Mouse (Mus musculus): ENCODE results near the gene Ubac2. TPM values are rescaled to one million over a fixed set of nuclear protein-coding genes. Genes with fewer than 3 reads are reported as not detected.
"Not testable (repeated sequence)": the region's sequence is repeated elsewhere in the genome, so short reads cannot be mapped to it uniquely, and the experiment has no call there.

Ubac2 gene
- polyA plus RNA-seq (2015; fragmentation: Nextera tagmentation; extraction: Ambion mirVana), result 51.1 and 52.7 TPM in 2 replicates

DNA sequence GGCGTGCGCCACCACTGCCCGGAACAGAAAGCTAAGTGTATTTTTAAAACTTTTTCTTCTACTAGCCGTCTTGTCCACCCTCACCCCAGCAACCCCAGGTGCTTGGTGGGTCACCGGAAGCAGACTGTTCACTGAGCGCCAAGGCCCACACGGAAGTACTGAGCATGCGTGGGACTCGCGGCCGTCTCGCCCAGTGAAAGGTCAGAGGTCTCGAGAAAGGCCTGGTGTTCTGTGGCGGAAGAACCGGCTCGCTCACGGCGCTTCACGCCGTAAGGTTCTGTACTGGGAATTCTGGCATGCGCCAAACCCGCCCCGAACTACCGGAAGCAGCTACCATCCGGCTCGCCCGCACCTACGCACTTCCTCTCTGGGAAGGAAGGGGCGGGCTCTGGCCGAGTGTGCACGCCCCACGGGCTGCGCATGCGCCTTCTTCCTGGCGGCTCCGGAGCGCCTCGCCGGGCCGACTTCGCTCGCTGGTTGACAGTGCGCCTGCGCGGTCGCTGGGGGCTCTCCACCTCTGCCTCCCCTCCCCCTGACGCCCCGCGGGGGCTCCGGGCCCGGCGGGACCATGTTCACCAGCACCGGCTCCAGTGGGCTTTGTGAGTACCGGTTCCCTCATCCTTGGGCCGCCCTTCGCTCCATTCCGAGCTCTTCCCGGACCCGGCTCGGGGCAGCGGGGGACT is at the start of gene Ubac2:
TSS of gene Ubac2 (plus strand) at position 445 of the 683 bp plus-strand sequence.
- peaks cover 20% of the 10 kb centered on the region for H3K4me1 ChIP-seq (replicated peaks)
- peak within 1 kb of the TSS; percentile 90 for H3K9ac ChIP-seq
- H3K4me2 ChIP-seq, result peak within 1 kb of the TSS; percentile 95
- no peaks in the 10 kb centered on the region for H3K36me3 ChIP-seq
- peak; percentile 99 for ATAC-seq (ENCODE audit: low FRiP score, low read depth)
- 0% methylated on average over 55 of the region's 61 CpGs for WGBS
- H3K9me3 ChIP-seq, result no peaks in the 10 kb centered on the region
- H3K27ac ChIP-seq (replicated peaks), result peak within 1 kb of the TSS; percentile 91
- H3K4me3 ChIP-seq, result peak within 1 kb of the TSS; percentile 73
- peaks cover 4% of the 10 kb centered on the region; the same call in 1 of the 2 replicates for H3K27me3 ChIP-seq

DNA sequence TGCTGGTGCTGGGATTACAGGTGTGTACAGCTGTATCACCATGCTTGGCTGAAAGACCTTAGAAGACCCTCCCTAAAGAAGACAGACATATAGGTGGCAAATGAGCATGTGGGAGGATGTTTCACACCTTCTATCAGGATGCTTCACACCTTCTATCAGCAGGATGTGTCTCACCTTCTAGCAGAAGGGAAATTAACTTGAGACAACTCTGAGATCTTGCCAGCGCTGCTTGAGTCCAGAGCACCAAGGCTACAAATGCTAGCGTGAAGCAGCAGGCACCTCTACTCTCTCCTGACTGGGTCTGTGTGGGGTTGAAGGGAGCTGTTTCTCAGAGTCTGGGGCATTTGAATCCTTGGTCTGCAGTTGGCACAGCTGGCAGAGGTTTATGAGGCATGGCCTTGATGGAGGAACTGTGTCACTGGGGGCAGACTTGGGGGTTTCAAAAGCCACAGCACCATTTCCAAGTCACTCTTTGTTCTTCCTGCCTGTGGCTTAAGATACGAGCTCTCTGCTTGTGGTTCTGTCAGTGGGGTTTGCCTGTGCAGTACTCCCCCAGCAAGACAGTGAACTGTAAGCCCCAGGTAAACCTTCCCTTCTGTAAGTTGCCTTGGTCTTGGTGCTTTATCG is 48.5 kb upstream of the Ubac2 start:
- no peak overlapping the region for H3K4me3 ChIP-seq
- 91% methylated on average over 4 of the region's 4 CpGs for WGBS
- no peak for ATAC-seq (ENCODE audit: low FRiP score, low read depth)

DNA sequence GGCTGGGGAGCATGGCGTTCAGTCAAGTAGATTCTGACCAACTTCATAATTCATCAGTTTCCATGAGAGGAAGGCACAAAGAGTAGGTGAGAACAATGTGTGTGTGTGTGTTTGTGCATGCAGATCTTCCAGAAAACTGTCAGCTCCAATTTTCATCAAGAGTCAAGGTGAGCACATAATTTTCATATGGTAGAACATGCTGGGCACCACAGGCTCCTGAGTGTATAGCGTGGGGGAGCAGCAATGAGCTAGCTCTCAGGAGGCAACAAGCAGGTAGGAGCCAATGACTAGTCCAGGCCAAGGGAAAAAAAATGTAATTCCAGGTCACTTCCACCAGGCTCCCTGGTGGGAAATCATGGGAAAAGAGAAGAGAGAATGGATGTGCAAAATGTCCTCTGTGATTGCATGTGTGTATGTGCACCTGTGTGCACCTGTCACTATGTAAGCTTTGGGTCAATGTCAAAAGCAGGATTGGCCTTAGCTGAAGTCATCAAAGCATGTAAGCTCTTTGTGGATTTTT is 45.4 kb upstream of the Ubac2 start:
- Histone ChIP-seq H3K4me2 (no peak overlapping the region), H3K4me3 (no peak overlapping the region), H3K4me1 (replicated peaks) (no peaks in the 10 kb centered on the region), H3K9ac (no peak overlapping the region), H3K27ac (replicated peaks) (no peak overlapping the region), H3K36me3 (no peaks in the 10 kb centered on the region), H3K9me3 (0 out of 2 replicates have a peak, but pooled peaks cover 9% of the 10 kb centered on the region), H3K27me3 (no peaks in the 10 kb centered on the region)
- no peak for ATAC-seq (ENCODE audit: low FRiP score, low read depth)
- WGBS, result 87% methylated on average over 2 of the region's 2 CpGs

More for the DNA sequence above, 48.5 kb upstream of the Ubac2 start:
- Histone ChIP-seq H3K9ac (no peak overlapping the region), H3K36me3 (no peaks in the 10 kb centered on the region), H3K27me3 (no peaks in the 10 kb centered on the region), H3K4me1 (replicated peaks) (no peaks in the 10 kb centered on the region), H3K4me2 (no peak overlapping the region), H3K27ac (replicated peaks) (no peak overlapping the region), H3K9me3 (0 out of 2 replicates have a peak, but pooled peaks cover 9% of the 10 kb centered on the region)

DNA sequence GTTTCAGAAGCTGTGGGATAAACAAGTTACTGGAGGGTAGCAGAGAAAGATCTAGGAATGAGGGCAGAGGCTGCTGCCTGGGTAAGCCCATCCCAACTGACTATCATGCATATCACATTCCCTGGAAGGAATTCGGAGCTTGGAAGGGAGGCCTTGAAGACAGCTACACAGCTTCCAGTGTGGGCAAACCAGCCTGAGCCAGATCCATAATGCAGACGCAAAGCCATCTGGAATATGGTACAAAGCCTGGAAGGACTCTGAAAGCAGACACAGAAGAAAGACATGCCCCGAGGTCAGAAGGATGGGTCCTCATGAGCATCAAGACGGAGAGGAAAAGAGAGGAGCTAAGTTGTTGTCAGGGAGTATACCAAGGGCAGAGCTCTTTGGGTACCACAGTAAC is 40.3 kb upstream of the Ubac2 start:
- H3K4me3 ChIP-seq, result no peak overlapping the region
- ATAC-seq (ENCODE audit: low FRiP score, low read depth), result no peak
- no peaks in the 10 kb centered on the region for H3K4me1 ChIP-seq (replicated peaks)
- 90% methylated on average over 4 of the region's 4 CpGs for WGBS
- H3K4me2 ChIP-seq, result no peak overlapping the region
- H3K27me3 ChIP-seq, result no peaks in the 10 kb centered on the region
- no peak overlapping the region for H3K9ac ChIP-seq
- peaks cover 15% of the 10 kb centered on the region; the same call in 1 of the 2 replicates for H3K9me3 ChIP-seq
- H3K36me3 ChIP-seq, result no peaks in the 10 kb centered on the region
- H3K27ac ChIP-seq (replicated peaks), result no peak overlapping the region

DNA sequence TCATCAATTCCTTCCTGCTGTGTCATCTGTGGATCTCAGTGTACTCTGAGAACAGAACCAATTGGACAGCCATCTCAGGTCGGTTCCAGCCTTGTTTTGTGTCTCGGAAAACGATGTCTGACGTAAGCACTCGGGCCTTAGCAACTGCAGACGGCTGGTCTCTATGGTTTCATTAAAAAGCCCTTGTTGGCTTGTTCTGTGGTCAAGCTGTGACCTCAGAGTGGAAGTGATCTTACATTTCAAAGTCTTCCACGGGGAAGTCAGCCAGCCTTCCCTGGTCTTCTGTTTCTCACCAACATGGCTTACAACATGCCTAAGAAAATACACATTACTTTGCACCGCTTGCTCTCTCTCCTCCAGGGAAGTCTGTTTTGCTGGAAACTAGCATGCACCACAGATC is 38.2 kb upstream of the Ubac2 start:
- ATAC-seq (ENCODE audit: low FRiP score, low read depth), result no peak
- no peak overlapping the region for H3K4me3 ChIP-seq

DNA sequence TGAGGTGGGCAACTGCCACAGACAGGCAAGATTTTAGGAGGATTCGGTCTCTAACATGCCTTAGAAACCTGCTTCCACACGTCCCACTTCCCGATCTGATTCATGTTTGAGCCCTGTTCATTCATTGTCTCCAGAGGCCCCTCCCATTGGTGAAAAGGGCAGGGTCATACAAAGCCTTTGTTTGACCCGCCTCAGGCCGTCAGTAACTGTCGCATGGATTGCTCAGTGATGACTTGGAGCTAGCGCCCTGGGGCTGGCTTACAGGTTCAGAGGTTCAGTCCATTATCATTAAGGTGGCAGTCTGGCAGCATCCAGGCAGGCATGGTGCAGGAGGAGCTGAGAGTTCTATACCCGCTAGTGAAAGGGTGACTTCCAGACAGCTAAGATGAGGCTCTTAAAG is 33.9 kb upstream of the Ubac2 start:
- Histone ChIP-seq H3K4me3 (no peak overlapping the region), H3K4me1 (replicated peaks) (no peaks in the 10 kb centered on the region), H3K27me3 (no peaks in the 10 kb centered on the region), H3K36me3 (no peaks in the 10 kb centered on the region), H3K27ac (replicated peaks) (no peak overlapping the region), H3K4me2 (no peak overlapping the region), H3K9ac (no peak overlapping the region), H3K9me3 (0 out of 2 replicates have a peak, but pooled peaks cover 6% of the 10 kb centered on the region)
- WGBS, result 36% methylated on average over 8 of the region's 8 CpGs
- ATAC-seq (ENCODE audit: low FRiP score, low read depth), result no peak

More for the DNA sequence above, 38.2 kb upstream of the Ubac2 start:
- no peak overlapping the region for H3K4me2 ChIP-seq
- no peak overlapping the region for H3K9ac ChIP-seq
- 90% methylated on average over 8 of the region's 8 CpGs for WGBS
- H3K9me3 ChIP-seq, result peaks cover 15% of the 10 kb centered on the region; the same call in 1 of the 2 replicates
- no peaks in the 10 kb centered on the region for H3K36me3 ChIP-seq
- no peak overlapping the region for H3K27ac ChIP-seq (replicated peaks)
- H3K4me1 ChIP-seq (replicated peaks), result no peaks in the 10 kb centered on the region
- no peaks in the 10 kb centered on the region for H3K27me3 ChIP-seq

DNA sequence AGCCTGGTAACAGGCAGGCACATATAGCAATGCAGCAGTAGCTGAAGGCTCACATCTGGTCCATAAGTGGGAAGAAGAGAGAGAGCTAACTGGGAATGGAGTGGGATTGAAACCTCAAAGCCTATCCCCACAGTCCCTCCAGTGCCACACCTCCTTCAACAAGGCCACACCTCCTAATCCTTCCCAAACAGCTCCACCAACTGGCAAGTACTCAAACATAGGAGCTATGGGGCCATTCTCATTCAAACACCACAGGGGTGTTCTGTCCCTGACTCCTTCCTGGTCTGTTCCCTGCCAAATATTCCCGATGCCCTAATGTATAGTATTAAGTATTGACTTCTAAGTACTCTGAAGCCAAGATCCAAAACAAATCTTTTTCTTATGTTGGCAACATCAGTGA is 27.2 kb upstream of the Ubac2 start:
- no peak overlapping the region for H3K9ac ChIP-seq
- no peaks in the 10 kb centered on the region for H3K36me3 ChIP-seq
- no peak for ATAC-seq (ENCODE audit: low FRiP score, low read depth)
- H3K27ac ChIP-seq (replicated peaks), result no peak overlapping the region
- no peaks in the 10 kb centered on the region for H3K9me3 ChIP-seq
- 94% methylated on average over 1 of the region's 1 CpGs for WGBS
- H3K4me1 ChIP-seq (replicated peaks), result no peaks in the 10 kb centered on the region
- H3K4me3 ChIP-seq, result no peak overlapping the region
- H3K4me2 ChIP-seq, result no peak overlapping the region
- no peaks in the 10 kb centered on the region for H3K27me3 ChIP-seq

DNA sequence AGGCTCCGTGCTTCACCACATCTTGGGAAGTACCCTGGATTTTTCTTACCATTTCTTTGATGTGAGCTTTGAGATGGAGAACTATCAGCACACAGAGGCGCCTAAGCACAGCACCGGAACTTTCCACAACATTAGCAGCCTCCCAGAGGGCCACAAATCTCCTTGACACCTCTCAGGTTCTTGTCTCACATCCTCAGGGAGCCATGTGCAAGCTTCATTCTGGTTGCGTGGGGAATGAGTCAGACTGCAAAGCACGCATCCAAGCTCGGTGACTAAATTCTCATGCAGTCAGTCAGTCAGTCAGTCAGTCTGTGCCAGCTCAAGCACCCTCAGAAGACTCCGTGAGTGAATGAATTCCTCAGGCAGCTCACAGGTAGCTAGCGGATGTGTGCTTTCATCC is 25.9 kb upstream of the Ubac2 start:
- Histone ChIP-seq H3K27ac (replicated peaks) (no peak overlapping the region), H3K9me3 (no peaks in the 10 kb centered on the region), H3K27me3 (no peaks in the 10 kb centered on the region), H3K36me3 (no peaks in the 10 kb centered on the region), H3K4me1 (replicated peaks) (no peaks in the 10 kb centered on the region), H3K4me3 (no peak overlapping the region), H3K9ac (no peak overlapping the region), H3K4me2 (no peak overlapping the region)
- no peak for ATAC-seq (ENCODE audit: low FRiP score, low read depth)
- WGBS, result 82% methylated on average over 8 of the region's 8 CpGs

DNA sequence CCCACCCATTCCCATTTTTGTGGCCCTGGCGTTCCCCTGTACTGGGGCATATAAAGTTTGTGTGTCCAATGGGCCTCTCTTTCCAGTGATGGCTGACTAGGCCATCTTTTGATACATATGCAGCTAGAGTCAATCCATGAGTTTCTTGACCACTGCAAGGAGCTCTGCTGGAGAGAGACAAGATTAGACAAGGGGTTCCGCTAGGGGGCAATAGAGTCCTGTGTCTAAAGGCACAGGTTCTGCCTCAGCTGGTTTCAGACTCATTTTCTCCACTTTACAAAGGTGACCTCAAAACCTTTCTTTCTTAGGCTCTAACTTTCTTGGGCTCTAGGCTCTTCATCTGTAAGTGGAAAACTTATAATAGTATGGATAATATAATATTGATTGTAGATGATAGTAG is 13.3 kb upstream of the Ubac2 start:
- not testable (repeated sequence) for ATAC-seq (ENCODE audit: low FRiP score, low read depth); H3K4me2 ChIP-seq; H3K9me3 ChIP-seq; H3K4me3 ChIP-seq; H3K9ac ChIP-seq; H3K27me3 ChIP-seq; H3K4me1 ChIP-seq (replicated peaks); H3K36me3 ChIP-seq; H3K27ac ChIP-seq (replicated peaks)
- WGBS, result 7% methylated on average over 2 of the region's 2 CpGs

DNA sequence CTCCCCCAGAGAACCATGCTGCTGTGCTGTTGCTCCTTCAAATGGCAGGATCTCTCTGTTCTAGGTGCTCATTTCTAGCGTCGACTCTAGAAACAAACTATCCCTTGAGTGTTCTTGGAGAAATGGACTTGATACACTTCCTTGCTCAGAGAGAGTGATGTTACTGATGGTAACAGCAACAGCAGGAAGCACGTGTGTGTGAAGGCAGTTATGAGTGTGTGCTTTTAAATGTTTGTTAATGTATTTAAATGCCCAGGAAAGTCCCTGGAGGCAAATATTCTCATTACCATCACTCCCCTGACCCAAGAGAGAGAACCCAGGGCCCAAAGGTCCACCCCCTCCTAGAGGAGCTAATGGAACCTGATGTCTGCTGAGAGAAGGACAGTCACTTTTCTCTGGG is 11.8 kb upstream of the Ubac2 start:
- Histone ChIP-seq H3K4me1 (replicated peaks) (no peaks in the 10 kb centered on the region), H3K4me2 (no peak overlapping the region), H3K9me3 (no peaks in the 10 kb centered on the region), H3K27me3 (no peaks in the 10 kb centered on the region), H3K4me3 (no peak overlapping the region), H3K36me3 (no peaks in the 10 kb centered on the region), H3K9ac (no peak overlapping the region), H3K27ac (replicated peaks) (no peak overlapping the region)
- no peak for ATAC-seq (ENCODE audit: low FRiP score, low read depth)
- 80% methylated on average over 3 of the region's 3 CpGs for WGBS

DNA sequence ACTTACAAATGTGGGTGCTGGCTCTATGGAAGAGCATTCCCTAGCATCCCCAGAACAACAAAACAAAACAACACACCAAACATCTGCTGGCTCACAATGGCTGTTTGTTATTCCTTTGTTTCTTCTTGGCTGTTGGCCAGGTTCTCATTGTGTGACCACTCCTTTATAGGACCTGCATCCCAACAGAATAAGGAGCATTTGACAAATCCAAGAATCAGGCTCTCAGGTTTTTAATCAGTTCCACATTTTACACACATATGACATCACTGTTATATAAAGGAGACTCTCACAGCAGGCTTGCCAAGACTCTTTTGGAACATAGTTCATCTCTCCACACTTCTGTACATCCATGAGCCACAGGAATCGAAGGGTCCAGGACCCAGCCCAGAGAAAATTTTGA is 9.3 kb upstream of the Ubac2 start:
- Histone ChIP-seq H3K9ac (no peak overlapping the region), H3K4me2 (no peak overlapping the region), H3K27me3 (no peaks in the 10 kb centered on the region; the same call in 1 of the 2 replicates), H3K4me1 (replicated peaks) (no peaks in the 10 kb centered on the region), H3K27ac (replicated peaks) (no peak overlapping the region), H3K4me3 (no peak overlapping the region), H3K9me3 (no peaks in the 10 kb centered on the region), H3K36me3 (no peaks in the 10 kb centered on the region)
- ATAC-seq (ENCODE audit: low FRiP score, low read depth), result no peak
- 70% methylated on average over 1 of the region's 1 CpGs for WGBS

DNA sequence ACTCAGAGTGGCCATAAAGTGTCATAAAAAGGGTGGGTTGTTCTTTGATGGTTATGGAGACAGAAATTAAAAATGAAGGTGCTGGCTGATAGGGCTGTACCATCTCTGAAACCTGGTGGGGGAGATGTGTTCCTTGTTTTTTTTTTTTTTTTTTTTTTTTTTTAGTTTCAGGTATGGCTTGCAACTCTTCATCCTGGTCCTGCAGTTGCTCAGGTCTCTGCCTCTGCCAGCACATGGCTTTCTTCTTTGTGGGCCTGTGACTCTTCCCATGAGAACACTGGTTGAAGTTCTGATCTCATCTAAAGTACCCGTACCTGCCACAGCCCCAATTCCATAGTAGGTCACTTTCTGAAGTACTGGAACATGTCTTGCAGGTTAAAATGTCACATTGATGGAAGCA is 5.7 kb upstream of the Ubac2 start:
- Histone ChIP-seq H3K4me3 (no peak overlapping the region), H3K9me3 (no peaks in the 10 kb centered on the region), H3K27ac (replicated peaks) (no peak overlapping the region), H3K36me3 (no peaks in the 10 kb centered on the region), H3K9ac (no peak overlapping the region), H3K27me3 (peaks cover 4% of the 10 kb centered on the region; the same call in 1 of the 2 replicates), H3K4me1 (replicated peaks) (peaks cover 4% of the 10 kb centered on the region; the same call in 1 of the 2 replicates), H3K4me2 (no peak overlapping the region)
- 89% methylated on average over 1 of the region's 1 CpGs for WGBS
- ATAC-seq (ENCODE audit: low FRiP score, low read depth), result no peak

Data from hindbrain, embryonic 15.5 days (tissue).